Mouse (Mus musculus): ENCODE data around the gene Sptbn4.

Sptbn4 gene

DNA sequence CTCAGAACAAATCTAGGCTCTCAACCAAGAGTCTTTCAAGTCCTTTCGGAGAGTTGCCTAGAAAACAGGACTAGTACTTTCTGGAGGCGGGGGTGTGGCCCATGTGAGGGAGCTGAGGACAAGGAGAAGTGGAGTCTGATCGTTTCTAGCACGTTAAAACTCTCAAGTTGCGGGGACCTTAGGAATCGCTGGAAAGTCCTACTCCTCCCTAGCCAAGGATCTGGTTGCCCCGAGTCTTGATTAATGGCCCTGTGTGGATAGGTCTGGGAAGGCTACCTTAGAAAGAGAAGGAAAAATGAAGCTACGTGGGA, 116.0 kb downstream of the Sptbn4 start:
- ATAC-seq (ENCODE audit: insufficient number of reproducible peaks, low FRiP score, low TSS enrichment), result no peak

- ATAC-seq (ENCODE audit: insufficient number of reproducible peaks, low FRiP score, low TSS enrichment), result no peak
Measured at GRCm38 (mm10) chr7:27330709-27331540, 116.6 kb downstream of the Sptbn4 start.

DNA sequence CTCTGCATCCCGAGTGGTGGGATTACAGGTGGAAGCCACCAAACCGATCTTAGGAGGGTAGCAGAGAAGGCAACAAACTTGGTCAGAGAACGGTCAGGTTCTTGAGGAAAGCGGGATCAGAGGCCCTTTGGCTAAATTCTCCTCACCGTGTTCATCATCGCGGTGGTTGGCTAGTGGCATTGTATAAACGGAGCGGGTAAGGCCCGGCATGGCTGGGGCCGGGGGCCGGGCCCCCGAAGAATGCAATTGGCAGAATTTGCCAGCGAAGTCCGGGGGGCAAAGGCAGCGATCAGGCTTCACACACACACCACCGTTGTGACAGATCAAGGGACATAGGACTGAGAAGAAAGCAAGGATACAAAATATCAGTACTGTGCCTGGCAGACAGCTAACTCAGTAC, 117.5 kb downstream of the Sptbn4 start:
- no peak for ATAC-seq (ENCODE audit: insufficient number of reproducible peaks, low FRiP score, low TSS enrichment)

DNA sequence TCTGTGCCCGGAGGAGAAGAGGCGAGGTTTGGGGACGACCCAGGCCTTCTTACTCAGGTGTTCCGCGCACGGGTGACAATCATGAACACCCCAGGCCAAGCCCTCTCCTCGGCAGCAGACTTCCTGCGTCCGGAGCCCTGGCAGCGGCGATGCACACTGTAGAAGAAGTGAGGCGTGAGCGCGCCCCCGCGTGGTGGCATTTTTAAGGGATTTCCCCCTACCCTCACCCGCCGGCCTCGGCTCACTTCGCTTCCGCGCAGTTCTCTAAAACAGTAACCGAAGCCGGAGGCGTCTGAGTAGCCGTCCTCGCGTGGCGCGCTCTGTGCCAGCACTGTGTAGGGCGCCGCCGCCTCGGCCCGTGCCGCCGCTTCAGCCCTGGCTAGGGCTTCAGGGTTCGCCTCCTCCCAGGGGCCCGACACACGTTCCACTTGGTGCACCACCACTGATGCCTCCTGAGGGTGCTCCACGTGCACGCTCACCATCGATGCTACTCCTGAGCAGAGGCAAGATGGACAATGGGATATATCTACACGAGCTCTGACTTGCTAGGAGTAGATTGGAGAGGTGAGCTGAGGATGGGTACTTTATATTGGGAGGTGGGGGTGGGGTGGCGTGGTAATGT, 118.0 kb downstream of the Sptbn4 start:
- ATAC-seq (ENCODE audit: insufficient number of reproducible peaks, low FRiP score, low TSS enrichment), result no peak

GRCm38 (mm10) chr7:27328648-27329047, 118.8 kb downstream of the Sptbn4 start:
- no peak for ATAC-seq (ENCODE audit: insufficient number of reproducible peaks, low FRiP score, low TSS enrichment)

GRCm38 (mm10) chr7:27328161-27328560, 119.3 kb downstream of the Sptbn4 start:
- no peak for ATAC-seq (ENCODE audit: insufficient number of reproducible peaks, low FRiP score, low TSS enrichment)

DNA sequence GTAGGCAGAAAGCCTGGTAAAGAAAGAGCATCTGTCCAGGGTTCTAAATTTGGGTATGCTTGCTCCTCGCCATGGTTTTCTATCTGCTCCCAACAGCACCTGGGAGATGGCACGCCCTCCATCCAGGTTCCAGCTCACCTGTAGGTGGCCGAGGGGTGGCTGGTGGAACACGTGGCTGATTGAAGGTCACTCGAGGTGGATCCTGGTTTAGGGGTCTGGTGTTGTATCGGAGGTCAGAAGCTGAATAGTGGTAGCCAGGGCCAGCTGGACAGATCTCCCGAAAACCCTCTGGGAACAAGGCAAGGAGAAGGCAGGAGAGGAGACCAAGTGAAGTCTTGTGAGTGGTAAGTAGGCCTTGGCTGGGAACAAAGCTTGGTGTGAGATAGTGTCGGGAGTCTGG, 120.0 kb downstream of the Sptbn4 start:
- no peak for ATAC-seq (ENCODE audit: insufficient number of reproducible peaks, low FRiP score, low TSS enrichment)

DNA sequence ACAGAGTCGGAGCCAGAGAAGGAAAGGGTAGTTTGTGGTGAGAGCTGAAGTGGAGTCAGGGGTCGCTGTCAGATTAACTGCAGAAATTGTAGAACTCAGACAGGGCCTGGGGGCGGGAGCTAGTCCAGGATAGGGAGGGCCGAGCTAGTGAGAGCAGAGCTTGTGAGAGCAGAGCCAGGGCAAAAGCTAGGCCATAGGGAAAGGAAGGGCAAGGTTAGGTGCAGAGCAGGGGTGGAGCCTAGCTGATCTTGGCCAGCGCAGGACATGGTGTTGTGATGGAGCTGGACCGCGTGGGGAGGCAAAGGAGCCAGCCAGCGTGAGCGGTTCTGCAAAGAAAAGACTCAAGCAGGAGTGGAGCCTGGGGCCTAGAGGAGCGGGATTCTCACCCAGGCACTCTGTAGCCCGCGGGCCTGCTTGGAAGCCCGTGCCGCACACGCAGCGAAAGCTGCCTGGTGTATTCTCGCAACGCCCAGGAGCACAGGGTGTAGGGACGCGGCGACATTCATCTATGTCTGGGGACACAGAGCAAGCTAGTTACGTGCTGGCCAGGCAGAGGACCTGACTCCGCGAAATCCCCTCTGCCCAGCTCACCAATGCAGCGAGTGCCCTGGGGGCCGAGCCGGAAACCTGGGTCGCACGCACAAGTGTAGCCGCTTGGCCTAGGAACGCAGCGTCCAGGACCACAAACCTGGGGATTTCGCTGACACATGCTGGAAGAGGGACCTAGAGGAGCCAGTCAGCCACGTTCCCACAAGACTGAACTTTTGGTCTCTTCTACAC, 121.2 kb downstream of the Sptbn4 start:
- ATAC-seq (ENCODE audit: insufficient number of reproducible peaks, low FRiP score, low TSS enrichment), result no peak

DNA sequence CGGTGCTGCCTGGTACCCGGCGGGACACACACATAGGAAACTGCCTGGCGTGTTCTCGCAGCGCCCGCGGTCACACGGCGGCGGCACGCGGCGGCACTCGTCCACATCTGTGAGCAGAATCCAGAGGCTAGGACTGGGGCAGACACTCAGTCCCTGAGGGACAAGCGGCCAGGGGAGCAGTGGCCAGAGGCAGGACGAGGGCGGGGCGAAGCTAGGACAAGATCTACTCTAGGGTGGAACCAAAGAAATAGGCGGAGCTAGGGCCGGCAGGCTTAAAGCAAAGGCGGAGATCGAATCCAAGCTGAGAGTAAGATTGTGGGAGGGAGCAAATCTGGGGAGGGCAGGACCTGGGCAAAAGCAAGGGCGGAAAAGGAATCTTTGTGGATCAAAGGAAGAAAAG, 121.8 kb downstream of the Sptbn4 start:
- peak; percentile 29; the same call in 1 of the 2 replicates for ATAC-seq (ENCODE audit: insufficient number of reproducible peaks, low FRiP score, low TSS enrichment)

DNA sequence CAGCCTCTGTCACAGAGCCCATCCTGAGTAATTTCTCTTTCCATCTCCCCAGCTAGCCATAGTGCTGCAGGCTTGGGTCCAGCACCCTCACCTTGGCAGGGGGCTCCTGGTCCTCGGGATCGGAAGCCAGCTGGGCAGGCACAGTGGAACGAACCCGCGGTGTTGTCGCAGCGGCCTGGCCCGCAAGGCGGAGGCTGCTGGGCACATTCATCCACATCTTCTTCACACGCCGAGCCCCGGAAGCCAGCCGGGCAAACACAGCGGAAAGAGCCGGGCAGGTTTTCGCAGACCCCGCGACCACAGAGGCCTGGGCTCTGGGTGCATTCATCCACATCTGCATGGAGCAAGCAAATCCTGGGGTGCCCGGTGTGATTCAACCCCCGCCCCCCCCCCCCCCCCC, 122.6 kb downstream of the Sptbn4 start:
- no peak for ATAC-seq (ENCODE audit: insufficient number of reproducible peaks, low FRiP score, low TSS enrichment)

DNA sequence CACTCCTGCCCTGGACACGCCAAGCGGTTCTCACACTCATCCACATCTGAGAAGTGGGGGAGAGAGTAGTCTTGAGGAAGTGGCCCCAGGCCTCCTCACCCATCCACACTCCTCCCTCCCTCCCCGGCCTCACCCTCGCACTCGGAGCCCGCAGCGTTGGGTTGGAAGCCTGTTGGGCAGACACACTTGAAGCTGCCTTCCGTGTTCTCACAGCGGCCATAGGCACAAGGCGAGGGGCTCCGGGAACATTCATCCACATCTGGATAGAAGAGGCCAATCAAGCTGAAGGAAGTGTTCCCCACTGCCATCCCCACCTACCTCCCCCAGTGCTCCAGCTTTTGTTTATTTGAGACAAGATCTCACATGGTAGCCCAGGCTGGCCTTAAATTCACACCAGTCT, 123.3 kb downstream of the Sptbn4 start:
- ATAC-seq (ENCODE audit: insufficient number of reproducible peaks, low FRiP score, low TSS enrichment), result no peak

DNA sequence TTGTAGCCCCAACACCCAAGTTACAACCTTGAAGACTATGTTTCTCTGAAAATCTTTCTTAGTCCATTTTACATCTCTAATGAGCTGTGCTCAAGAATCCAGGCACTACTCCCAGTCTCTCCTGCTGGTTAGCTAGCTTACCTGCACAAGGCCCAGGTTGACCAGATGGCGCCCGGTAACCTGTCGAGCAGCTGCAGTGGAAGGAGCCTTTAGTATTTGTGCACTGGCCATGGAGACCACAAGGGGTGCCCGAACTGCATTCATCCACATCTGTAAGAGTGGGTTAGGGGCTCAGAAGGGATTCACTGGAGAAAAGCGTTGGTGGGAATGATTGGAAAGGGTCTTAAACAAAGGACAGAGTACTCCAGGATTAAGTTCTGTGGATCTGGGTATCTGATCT, 124.5 kb downstream of the Sptbn4 start:
- no peak for ATAC-seq (ENCODE audit: insufficient number of reproducible peaks, low FRiP score, low TSS enrichment)

- no peak for ATAC-seq (ENCODE audit: insufficient number of reproducible peaks, low FRiP score, low TSS enrichment)
Measured at GRCm38 (mm10) chr7:27322291-27322690, 125.2 kb downstream of the Sptbn4 start.

- no peak for ATAC-seq (ENCODE audit: insufficient number of reproducible peaks, low FRiP score, low TSS enrichment)
Measured at GRCm38 (mm10) chr7:27319411-27319810, 128.1 kb downstream of the Sptbn4 start.

- ATAC-seq (ENCODE audit: insufficient number of reproducible peaks, low FRiP score, low TSS enrichment), result no peak; the same call in 1 of the 2 replicates
Measured at GRCm38 (mm10) chr7:27315958-27316357, 131.5 kb downstream of the Sptbn4 start.

- no peak for ATAC-seq (ENCODE audit: insufficient number of reproducible peaks, low FRiP score, low TSS enrichment)
Measured at GRCm38 (mm10) chr7:27314393-27314792, 133.1 kb downstream of the Sptbn4 start.

- ATAC-seq (ENCODE audit: insufficient number of reproducible peaks, low FRiP score, low TSS enrichment), result no peak
Measured at GRCm38 (mm10) chr7:27311651-27312284, 135.7 kb downstream of the Sptbn4 start.

DNA sequence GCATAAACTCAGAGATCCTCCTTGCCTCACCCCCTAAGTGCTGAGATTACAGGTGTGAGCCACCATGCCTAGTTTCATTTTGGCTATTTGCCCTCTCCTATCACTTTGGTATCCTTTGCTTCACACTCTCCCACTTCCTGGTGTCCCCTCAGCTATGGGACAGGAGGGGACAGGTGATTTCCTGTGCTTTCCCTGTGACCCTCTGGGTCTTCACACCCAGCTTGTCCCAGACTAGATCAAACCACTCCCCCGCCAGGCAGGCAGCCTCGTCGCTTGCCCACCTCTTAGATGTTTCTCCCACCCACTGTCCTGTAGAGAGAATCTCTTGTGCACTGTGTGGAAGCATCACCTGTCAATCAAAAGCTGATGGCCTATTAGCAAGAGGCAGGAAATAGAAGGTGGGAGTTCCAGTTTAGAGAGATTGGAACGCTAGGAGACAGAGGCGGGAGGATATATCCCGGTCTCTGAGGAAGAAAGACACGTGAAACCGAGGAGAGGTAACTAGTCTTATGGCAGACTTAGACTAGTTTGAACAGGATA, 136.4 kb downstream of the Sptbn4 start:
- no peak for ATAC-seq (ENCODE audit: insufficient number of reproducible peaks, low FRiP score, low TSS enrichment)

DNA sequence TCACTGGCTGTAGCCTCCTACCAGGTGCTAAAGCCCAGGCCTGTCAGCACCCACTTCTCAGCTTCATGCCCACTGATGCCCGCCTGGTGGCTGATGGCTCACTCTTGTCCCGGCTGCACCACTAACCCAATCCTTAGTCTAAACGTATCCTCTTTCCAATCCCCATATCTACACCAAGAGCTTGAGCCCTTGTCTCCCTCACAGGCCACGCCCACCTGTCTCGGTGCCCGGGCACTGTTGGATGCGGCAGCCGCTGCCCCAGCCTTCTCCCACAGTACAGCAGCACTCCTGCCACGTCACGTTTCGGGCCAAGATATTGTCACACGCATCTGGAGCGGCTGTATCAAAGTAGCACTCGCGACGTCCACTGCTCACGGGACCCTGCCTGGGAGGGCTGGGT, 137.2 kb downstream of the Sptbn4 start:
- no peak; the same call in 1 of the 2 replicates for ATAC-seq (ENCODE audit: insufficient number of reproducible peaks, low FRiP score, low TSS enrichment)

- ATAC-seq (ENCODE audit: insufficient number of reproducible peaks, low FRiP score, low TSS enrichment), result no peak
Measured at GRCm38 (mm10) chr7:27309832-27310231, 137.7 kb downstream of the Sptbn4 start.

Data from cerebellum, adult (tissue).